ENCODE assay signal across 8 mouse cellular contexts in genomic region chr11:80377712-80378451, GRCm38 (mm10). TPM values are rescaled to one million over a fixed set of nuclear protein-coding genes. Genes with fewer than 3 reads are reported as not detected.
DNase-seq lines count a peak whose midpoint lies in the region; ATAC-seq and TF ChIP-seq lines count a peak whose summit lies in the region.

TSS of gene 5730455P16Rik (minus strand) at chr11:80378034.

- peak within 1 kb of the TSS; percentile 91 for H3K4me3 ChIP-seq in cortical plate, adult 2 months (ENCODE audit: insufficient read depth, low read length)

- H3K27ac ChIP-seq in cortical plate, adult 2 months (ENCODE audit: insufficient read depth, low read length): peak within 1 kb of the TSS; percentile 74

- peak; percentile 82 for TF ChIP-seq POLR2A in cortical plate, adult 2 months (IDR thresholded peaks at IDR 0.05; ENCODE audit: extremely low read depth, insufficient read depth, low read length)

- H3K4me1 ChIP-seq in cortical plate, adult 2 months (ENCODE audit: control insufficient read depth, insufficient read depth, low read length): peaks cover 4% of the 10 kb centered on the region; the same call in 1 of the 2 replicates

- intact Hi-C loops in left cerebral cortex, postnatal 10 days (cut with DNase I): no loop called here

- TF ChIP-seq CTCF in cortical plate, adult 2 months (IDR thresholded peaks at IDR 0.05; ENCODE audit: extremely low read depth, insufficient read depth, low read length): no peak

- ATAC-seq in megakaryocyte progenitor cell, adult 5-6 weeks (replicated peaks; ENCODE audit: poor library complexity): peak; percentile 93

- peak; percentile 84 to 94 for DNase-seq in adrenal gland, adult (ENCODE audit: inconsistent age in 2 of 2, low spot score in 1 of 2)
- peak; percentile 65 to 70 for DNase-seq in gastrocnemius, adult 8-10 months (ENCODE audit: low spot score in 2 of 2)
- peak; percentile 89 for DNase-seq in induced T-regulatory cell, adult 2 months (ENCODE audit: low read depth)
- DNase-seq in left cerebral cortex, postnatal 10 days (ENCODE audit: extremely low spot score in 1 of 2, low spot score in 2 of 2): peak; percentile 83 to 92
- DNase-seq in right cerebral cortex, postnatal 10 days (ENCODE audit: low spot score in 2 of 2): peak; percentile 91 to 92
- DNase-seq in urinary bladder, postnatal 14 days (ENCODE audit: low spot score): peak; percentile 77

RNA-seq across cellular contexts. Expression of gene 5730455P16Rik, which starts in this region (rescaled TPM):
- polyA plus RNA-seq in cortical plate, adult 2 months (2012; rRNA removed): 27.6 and 30.0 TPM in 2 replicates
- 10 to 100 TPM; 37.6 to 46.1 (median 42.1) TPM for total RNA-seq in gastrocnemius, adult 8-10 months (2022)
- total RNA-seq in left cerebral cortex, postnatal 10 days (2021): 10 to 100 TPM; 47.9 to 52.3 TPM
- total RNA-seq in megakaryocyte progenitor cell, adult 5-6 weeks (2015): 5.6 and 6.1 TPM in 2 replicates
- total RNA-seq in megakaryocyte progenitor cell, adult 5-6 weeks (2017): 9.0 and 11.3 TPM in 2 replicates

Comparison
In these comparisons a context has a peak if more than half of its experiments do, and no peak if none do; other contexts are left out.
1. Peak in every context shown above with its lines: DNase-seq, ATAC-seq, H3K4me3 ChIP-seq and H3K27ac ChIP-seq.